Mouse (Mus musculus) CH12F3 (cell line): ENCODE measurements around the gene Myzap.

Experiments used
- in situ Hi-C: fragments of 300-500 bp; cut with MboI; formaldehyde crosslinking; loops from 2 replicates; pipeline ENCODE4 v1.14.3; 2020; ENCODE audit warnings: low sequenced_read_pairs

The Myzap gene

GRCm38 (mm10) chr9:71591938-71592548 lies at the start of gene Myzap:
TSS of gene Myzap (minus strand) at chr9:71592360.
- in situ Hi-C loops = no loop called here

- in situ Hi-C loops = loop anchor here (10.0 to 25.0 kb wide), 2 partner anchors 554 to 772 kb away; no protein-coding TSS in a partner anchor
Observed at GRCm38 (mm10) chr9:71640361-71640927, 48.3 kb upstream of the Myzap start.

GRCm38 (mm10) chr9:71638198-71638597 lies 46.0 kb upstream of the Myzap start:
- in situ Hi-C loops = loop anchor here (25.0 kb wide), 1 partner anchor 774 kb away; no protein-coding TSS in a partner anchor

GRCm38 (mm10) chr9:71636854-71637253 lies 44.7 kb upstream of the Myzap start:
- in situ Hi-C loops = loop anchor here (25.0 kb wide), 1 partner anchor 775 kb away; no protein-coding TSS in a partner anchor

GRCm38 (mm10) chr9:71635627-71636026 lies 43.5 kb upstream of the Myzap start:
- in situ Hi-C loops = loop anchor here (25.0 kb wide), 1 partner anchor 777 kb away; no protein-coding TSS in a partner anchor

- in situ Hi-C loops = loop anchor here (25.0 kb wide), 1 partner anchor 777 kb away; no protein-coding TSS in a partner anchor
Observed at GRCm38 (mm10) chr9:71634916-71635315, 42.8 kb upstream of the Myzap start.

- in situ Hi-C loops = loop anchor here (25.0 kb wide), 1 partner anchor 783 kb away; no protein-coding TSS in a partner anchor
Observed at GRCm38 (mm10) chr9:71628921-71629320, 36.8 kb upstream of the Myzap start.

- in situ Hi-C loops = loop anchor here (25.0 kb wide), 1 partner anchor 784 kb away; no protein-coding TSS in a partner anchor
Observed at GRCm38 (mm10) chr9:71628286-71628685, 36.1 kb upstream of the Myzap start.

- in situ Hi-C loops = loop anchor here (25.0 kb wide), 1 partner anchor 786 kb away; no protein-coding TSS in a partner anchor
Observed at GRCm38 (mm10) chr9:71625961-71626360, 33.8 kb upstream of the Myzap start.

GRCm38 (mm10) chr9:71624793-71625495 lies 32.8 kb upstream of the Myzap start:
- in situ Hi-C loops = loop anchor here (25.0 kb wide), 3 partner anchors 263 to 787 kb away; partner anchors contain the start of gene Aldh1a2

GRCm38 (mm10) chr9:71623871-71624569 lies 31.9 kb upstream of the Myzap start:
- in situ Hi-C loops = loop anchor here (25.0 kb wide), 2 partner anchors 262 to 412 kb away; partner anchors contain the start of gene Aldh1a2

- in situ Hi-C loops = loop anchor here (25.0 kb wide), 2 partner anchors 260 to 410 kb away; partner anchors contain the start of gene Aldh1a2
Observed at GRCm38 (mm10) chr9:71622593-71622992, 30.4 kb upstream of the Myzap start.

- in situ Hi-C loops = loop anchor here (25.0 kb wide), 2 partner anchors 260 to 410 kb away; partner anchors contain the start of gene Aldh1a2
Observed at GRCm38 (mm10) chr9:71621968-71622367, 29.8 kb upstream of the Myzap start.

- in situ Hi-C loops = loop anchor here (25.0 kb wide), 2 partner anchors 258 to 408 kb away; partner anchors contain the start of gene Aldh1a2
Observed at GRCm38 (mm10) chr9:71620116-71620515, 28.0 kb upstream of the Myzap start.

GRCm38 (mm10) chr9:71617363-71617762 lies 25.2 kb upstream of the Myzap start:
- in situ Hi-C loops = loop anchor here (25.0 kb wide), 2 partner anchors 255 to 405 kb away; partner anchors contain the start of gene Aldh1a2

GRCm38 (mm10) chr9:71616185-71616584 lies 24.0 kb upstream of the Myzap start:
- in situ Hi-C loops = loop anchor here (25.0 kb wide), 2 partner anchors 254 to 404 kb away; partner anchors contain the start of gene Aldh1a2

GRCm38 (mm10) chr9:71614643-71615042 lies 22.5 kb upstream of the Myzap start:
- in situ Hi-C loops = loop anchor here (25.0 kb wide), 2 partner anchors 252 to 402 kb away; partner anchors contain the start of gene Aldh1a2

- in situ Hi-C loops = loop anchor here (25.0 kb wide), 2 partner anchors 251 to 401 kb away; partner anchors contain the start of gene Aldh1a2
Observed at GRCm38 (mm10) chr9:71612981-71613380, 20.8 kb upstream of the Myzap start.

- in situ Hi-C loops = loop anchor here (25.0 kb wide), 2 partner anchors 250 to 400 kb away; partner anchors contain the start of gene Aldh1a2
Observed at GRCm38 (mm10) chr9:71611876-71612275, 19.7 kb upstream of the Myzap start.

GRCm38 (mm10) chr9:71609010-71609409 lies 16.9 kb upstream of the Myzap start:
- in situ Hi-C loops = loop anchor here (25.0 kb wide), 2 partner anchors 247 to 397 kb away; partner anchors contain the start of gene Aldh1a2
